Mouse (Mus musculus): ENCODE measurements around the gene Pdia5.

The Pdia5 gene

DNA sequence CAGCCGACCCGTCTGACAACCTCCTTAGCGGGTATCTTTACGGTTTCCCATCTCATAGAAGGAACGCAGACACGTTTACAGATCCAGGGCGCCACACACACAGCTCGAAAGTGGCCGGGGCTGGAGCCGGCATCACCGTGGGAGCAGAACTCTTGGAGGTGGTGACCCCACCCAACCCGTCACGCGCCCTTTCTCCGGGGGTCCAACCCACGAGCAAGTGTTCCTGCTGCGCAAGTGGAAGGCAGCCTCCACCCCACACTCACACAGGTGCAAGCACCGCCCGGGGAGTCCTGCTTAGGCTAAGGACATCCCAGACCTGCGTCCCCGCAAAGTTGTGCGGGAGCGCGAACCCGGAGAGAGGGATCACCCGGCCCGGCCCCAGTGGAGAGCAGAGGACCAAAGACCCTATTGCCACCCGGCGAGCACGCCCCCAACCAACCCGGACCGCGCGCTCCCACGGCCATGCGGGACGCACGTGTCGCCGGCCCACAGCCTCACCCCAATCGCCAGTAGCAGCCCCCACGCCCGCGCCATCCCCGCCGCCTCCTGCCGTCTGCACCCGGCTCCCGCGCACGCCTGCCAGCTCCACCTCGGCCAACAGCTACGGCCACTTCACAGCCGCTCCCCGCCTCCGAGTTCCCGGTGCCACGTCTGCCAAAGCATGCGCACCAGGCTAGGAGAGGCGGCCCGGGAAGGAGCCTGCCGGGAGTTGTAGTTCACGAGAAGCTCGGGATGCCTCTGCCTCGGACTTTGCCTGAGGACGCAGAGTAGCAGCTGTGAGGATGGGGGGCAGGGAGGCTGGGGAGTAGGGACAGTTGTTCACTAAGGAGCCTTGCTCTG lies at the start of gene Pdia5:
TSS of gene Pdia5 (minus strand) at position 643 of the 840 bp plus-strand sequence.
- DNase-seq (ENCODE audit: low spot score in 2 of 2) = peak; percentile 86 to 89

- no peak for DNase-seq (ENCODE audit: low spot score in 2 of 2)
Measured at GRCm38 (mm10) chr16:35539041-35539440, 48.4 kb upstream of the Pdia5 start.

DNA sequence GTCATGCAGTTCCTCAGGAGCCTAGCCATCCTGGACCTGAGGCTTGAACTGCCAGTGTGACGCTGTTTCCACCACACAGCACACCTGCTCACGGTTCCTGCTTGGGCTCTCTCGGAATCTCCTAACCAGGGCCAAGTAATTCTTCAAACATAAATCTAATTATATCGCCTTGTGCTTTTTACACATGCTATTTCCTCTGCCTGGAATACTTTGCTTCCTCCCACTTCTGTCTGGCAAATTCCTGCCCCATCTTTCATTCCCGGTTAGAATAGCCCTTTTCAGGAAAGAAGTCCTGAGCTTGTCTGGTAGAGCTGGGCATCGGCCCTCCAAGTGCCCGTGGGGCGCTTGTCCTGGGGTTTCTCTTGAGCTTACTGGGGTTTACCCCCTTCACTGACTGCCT lies 47.0 kb upstream of the Pdia5 start:
- DNase-seq (ENCODE audit: low spot score in 2 of 2) = peak in 1 of 2 experiments; percentile 12

GRCm38 (mm10) chr16:35534630-35535029 lies 44.0 kb upstream of the Pdia5 start:
- no peak for DNase-seq (ENCODE audit: low spot score in 2 of 2)

GRCm38 (mm10) chr16:35524200-35524599 lies 33.5 kb upstream of the Pdia5 start:
- no peak for DNase-seq (ENCODE audit: low spot score in 2 of 2)

- DNase-seq (ENCODE audit: low spot score in 2 of 2) = no peak
Measured at GRCm38 (mm10) chr16:35519245-35519644, 28.6 kb upstream of the Pdia5 start.

DNA sequence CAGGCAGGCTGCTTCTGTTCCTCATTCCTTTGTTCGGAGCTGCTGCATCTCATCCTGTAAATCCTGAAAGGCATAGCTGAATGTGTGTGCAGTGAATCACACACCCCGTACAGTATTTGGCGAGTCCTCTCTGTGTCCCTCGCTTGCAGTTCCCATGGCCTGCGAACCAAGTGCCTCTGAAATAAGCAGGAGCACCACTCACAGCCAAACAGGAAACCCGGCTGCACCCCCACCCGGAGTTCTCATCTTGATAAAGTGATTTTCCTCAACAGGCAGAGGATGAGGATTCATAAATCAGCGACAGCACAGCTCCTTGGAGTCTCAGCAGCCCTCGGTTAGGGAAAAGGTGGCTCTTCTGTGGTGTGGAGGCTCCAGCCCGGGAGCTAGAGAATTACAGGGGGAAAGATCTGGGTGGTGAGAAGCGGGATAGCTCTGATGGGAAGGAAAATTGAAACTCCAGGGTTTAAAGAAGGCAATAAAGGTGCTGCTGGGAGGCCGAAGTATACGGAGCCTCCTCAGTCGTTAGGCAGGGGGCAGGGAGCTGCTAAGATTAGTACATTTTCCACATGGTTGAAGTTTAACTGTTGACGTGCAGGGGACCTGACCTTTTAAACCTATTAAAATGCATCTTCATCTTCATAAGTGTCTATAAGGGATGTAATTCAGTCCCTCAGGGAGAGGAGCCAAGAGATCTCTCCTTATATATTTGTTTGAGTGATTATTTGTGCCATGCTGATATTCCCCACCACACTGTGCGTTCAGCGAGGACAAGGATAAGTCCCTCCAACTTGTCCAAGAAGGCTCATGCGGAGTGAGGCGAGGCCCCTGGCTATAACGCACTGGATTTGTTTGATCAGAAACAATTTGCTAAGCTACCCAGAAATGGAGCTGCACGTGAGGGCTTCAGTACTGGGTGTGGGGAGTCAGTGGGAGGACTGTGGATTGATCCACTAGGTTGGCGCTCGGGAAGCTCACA lies 27.6 kb upstream of the Pdia5 start:
- DNase-seq (ENCODE audit: low spot score in 2 of 2) = no peak

GRCm38 (mm10) chr16:35515977-35516612 lies 25.4 kb upstream of the Pdia5 start:
- DNase-seq (ENCODE audit: low spot score in 2 of 2) = no peak

GRCm38 (mm10) chr16:35509331-35510070 lies 18.8 kb upstream of the Pdia5 start:
- no peak for DNase-seq (ENCODE audit: low spot score in 2 of 2)

DNA sequence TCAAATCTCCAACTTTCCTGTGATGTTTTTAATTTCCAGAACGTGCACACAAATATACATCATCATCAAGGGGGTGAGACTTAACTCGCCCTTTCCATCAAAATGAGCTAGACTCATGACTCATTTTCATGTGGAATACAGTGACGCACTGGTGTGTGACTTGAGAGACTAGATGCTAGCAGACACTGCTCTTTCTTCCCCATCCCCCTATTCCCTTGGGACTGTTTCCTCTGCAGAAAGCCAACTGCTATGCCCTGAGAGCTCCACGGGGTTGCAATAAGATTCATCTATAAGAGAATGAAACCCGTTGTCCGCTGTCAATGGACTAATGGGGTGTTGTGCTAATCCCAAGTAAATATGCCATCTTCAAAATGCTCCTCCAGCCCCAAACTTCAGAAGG lies 17.9 kb upstream of the Pdia5 start:
- no peak for DNase-seq (ENCODE audit: low spot score in 2 of 2)

DNA sequence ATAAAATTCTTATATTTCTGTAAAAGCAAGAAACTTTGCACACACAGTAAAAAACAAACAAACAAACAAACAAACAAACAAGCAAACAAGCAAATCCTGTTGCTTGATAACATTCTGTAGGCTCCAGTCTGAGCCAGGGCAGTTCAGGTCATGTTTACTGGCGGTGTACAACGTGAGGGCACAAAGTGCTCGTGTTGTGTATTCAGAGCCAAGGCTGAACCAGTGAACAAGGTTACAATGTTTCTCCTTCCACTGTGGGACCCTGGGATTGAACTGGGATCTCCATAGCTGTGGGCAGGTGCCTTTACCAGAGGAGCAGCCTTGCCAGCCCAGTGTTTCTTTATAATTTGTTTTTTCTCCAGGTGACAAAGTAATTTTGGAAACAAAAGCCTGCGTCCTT lies 15.1 kb upstream of the Pdia5 start:
- DNase-seq (ENCODE audit: low spot score in 2 of 2) = no peak

DNA sequence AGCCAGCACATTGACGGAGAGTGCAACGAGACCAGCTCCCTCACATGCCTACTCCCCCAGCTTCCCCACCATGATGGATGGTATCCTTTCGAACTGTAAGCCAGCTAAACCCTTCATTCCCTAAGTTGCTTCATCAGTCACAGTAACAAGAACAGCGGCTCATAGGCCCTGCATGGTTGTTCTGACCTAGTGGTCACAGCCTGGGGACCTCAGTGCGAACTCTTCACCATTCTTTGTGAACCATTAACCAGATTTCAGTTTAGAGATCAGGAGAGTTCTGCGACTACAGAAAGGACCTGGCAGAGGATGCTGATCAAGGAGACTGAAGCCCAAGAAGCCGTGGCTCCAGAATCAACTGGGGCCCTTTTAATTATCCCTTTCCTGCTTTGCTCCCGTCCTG lies 13.6 kb upstream of the Pdia5 start:
- no peak for DNase-seq (ENCODE audit: low spot score in 2 of 2)

DNA sequence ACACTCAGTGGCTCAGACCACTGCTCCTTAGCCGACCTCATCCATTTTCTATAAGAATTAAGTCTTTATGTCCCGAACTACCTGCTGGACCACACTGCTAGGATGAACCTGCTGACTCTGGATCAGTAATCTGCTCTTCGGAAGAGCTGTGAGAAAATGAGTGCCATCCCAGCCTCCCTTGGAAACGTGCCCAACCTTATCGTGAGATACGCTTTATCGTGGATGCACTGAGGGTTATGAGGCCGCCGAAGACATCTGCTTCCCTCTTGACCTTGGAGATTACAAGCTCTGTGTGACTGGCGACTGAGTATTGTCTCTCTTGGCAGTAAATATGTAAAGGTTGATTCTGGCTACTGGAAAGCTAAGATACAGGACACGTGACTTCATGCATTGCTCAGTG lies 11.8 kb upstream of the Pdia5 start:
- DNase-seq (ENCODE audit: low spot score in 2 of 2) = no peak

- no peak for DNase-seq (ENCODE audit: low spot score in 2 of 2)
Measured at GRCm38 (mm10) chr16:35501106-35501760, 10.6 kb upstream of the Pdia5 start.

GRCm38 (mm10) chr16:35500342-35500741 lies 9.7 kb upstream of the Pdia5 start:
- no peak for DNase-seq (ENCODE audit: low spot score in 2 of 2)

- no peak for DNase-seq (ENCODE audit: low spot score in 2 of 2)
Measured at GRCm38 (mm10) chr16:35489793-35490192, 880 bp downstream of the Pdia5 start.

GRCm38 (mm10) chr16:35489066-35489718 lies 1.5 kb downstream of the Pdia5 start:
- no peak for DNase-seq (ENCODE audit: low spot score in 2 of 2)

GRCm38 (mm10) chr16:35487776-35488175 lies 2.9 kb downstream of the Pdia5 start:
- DNase-seq (ENCODE audit: low spot score in 2 of 2) = no peak

- no peak for DNase-seq (ENCODE audit: low spot score in 2 of 2)
Measured at GRCm38 (mm10) chr16:35487056-35487455, 3.6 kb downstream of the Pdia5 start.

GRCm38 (mm10) chr16:35485711-35486110 lies 5.0 kb downstream of the Pdia5 start:
- no peak for DNase-seq (ENCODE audit: low spot score in 2 of 2)

All from right cerebral cortex, postnatal 36 days (tissue).